Mouse (Mus musculus) ES-E14 (cell line): ENCODE measurements at regions not wholly inside any gene's neighbourhood (a gene's known extent, or its start where the extent isn't known, plus 50 kb on each side); places are given as distances from the start of the nearest gene placed in this dataset.

Experiments used
- DNase-seq: peaks from one replicate; pipeline ENCODE4 v3.0.0-alpha.2; 2013; ENCODE audit warnings: low read depth, low spot score
- H3K27ac ChIP-seq: 2 replicates; pipeline ENCODE4 v1.5.1; 2012; ENCODE audit warnings: low read depth, mild to moderate bottlenecking, low read length, moderate library complexity, mixed read lengths; ENCODE audit not compliant: poor library complexity, insufficient read depth, severe bottlenecking
- H3K36me3 ChIP-seq: 2 replicates; pipeline ENCODE4 v1.6.1; 2012; ENCODE audit warnings: mild to moderate bottlenecking, low read length, moderate library complexity, mixed read lengths; ENCODE audit not compliant: control insufficient read depth, poor library complexity, insufficient read depth, severe bottlenecking
- H3K4me1 ChIP-seq, 2 experiments: fragments of 150-350 bp in 1 of 2; sonication (generic) in 1 of 2; 2 replicates each; pipeline ENCODE4 v1.6.1; 2012; ENCODE audit warnings: low read length in 2 of 2, mild to moderate bottlenecking in 1 of 2, mixed read lengths in 1 of 2; ENCODE audit not compliant: control insufficient read depth in 2 of 2, insufficient read depth in 2 of 2, poor library complexity in 1 of 2
- H3K4me3 ChIP-seq, 2 experiments: fragments of 150-350 bp in 1 of 2; sonication (generic) in 1 of 2; 2 replicates each; pipeline ENCODE4 v1.5.1; 2012; ENCODE audit warnings: low read length in 2 of 2, low read depth in 1 of 2, mild to moderate bottlenecking in 1 of 2, mixed read lengths in 1 of 2; ENCODE audit not compliant: insufficient read depth in 1 of 2, poor library complexity in 1 of 2, severe bottlenecking in 1 of 2
- H3K9ac ChIP-seq: 2 replicates; pipeline ENCODE4 v1.6.1; 2012; ENCODE audit warnings: low read depth, mild to moderate bottlenecking, low read length, mixed read lengths; ENCODE audit not compliant: poor library complexity, insufficient read depth, severe bottlenecking
- H3K9me3 ChIP-seq: fragments of 150-350 bp; sonication (generic); 2 replicates; pipeline ENCODE4 v1.6.1; 2012; ENCODE audit warnings: low read depth, mild to moderate bottlenecking, low read length; ENCODE audit not compliant: control insufficient read depth, insufficient read depth
- CHD2 ChIP-seq: IDR thresholded peaks from 2 replicates; pipeline ENCODE4 v1.6.1; 2014; ENCODE audit warnings: mild to moderate bottlenecking, low read depth, low read length, inconsistent platforms
- HCFC1 ChIP-seq: IDR thresholded peaks from 2 replicates; pipeline ENCODE4 v1.6.1; 2012; ENCODE audit warnings: low read length, inconsistent platforms, borderline replicate concordance; ENCODE audit not compliant: insufficient read depth
- MAFK ChIP-seq: IDR thresholded peaks from 2 replicates; pipeline ENCODE4 v1.6.1; 2014; ENCODE audit warnings: mild to moderate bottlenecking, low read depth, low read length, inconsistent platforms; ENCODE audit not compliant: insufficient read depth
- ZC3H11A ChIP-seq: IDR thresholded peaks from 2 replicates; pipeline ENCODE4 v1.6.1; 2012; ENCODE audit warnings: low read depth, mild to moderate bottlenecking, inconsistent platforms, low read length, borderline replicate concordance
- ZNF384 ChIP-seq: IDR thresholded peaks from 2 replicates; pipeline ENCODE4 v1.6.1; 2012; ENCODE audit warnings: low read depth, low read length, inconsistent platforms
- in situ Hi-C, 2 experiments: fragments of 600-800 bp; cut with MboI; formaldehyde crosslinking; loops; one replicate each; pipeline ENCODE4 v1.15.1; 2025; ENCODE audit warnings: low sequenced_read_pairs in 2 of 2, inconsistent platforms in 1 of 2; ENCODE audit not compliant: unreplicated experiment in 2 of 2

DNA sequence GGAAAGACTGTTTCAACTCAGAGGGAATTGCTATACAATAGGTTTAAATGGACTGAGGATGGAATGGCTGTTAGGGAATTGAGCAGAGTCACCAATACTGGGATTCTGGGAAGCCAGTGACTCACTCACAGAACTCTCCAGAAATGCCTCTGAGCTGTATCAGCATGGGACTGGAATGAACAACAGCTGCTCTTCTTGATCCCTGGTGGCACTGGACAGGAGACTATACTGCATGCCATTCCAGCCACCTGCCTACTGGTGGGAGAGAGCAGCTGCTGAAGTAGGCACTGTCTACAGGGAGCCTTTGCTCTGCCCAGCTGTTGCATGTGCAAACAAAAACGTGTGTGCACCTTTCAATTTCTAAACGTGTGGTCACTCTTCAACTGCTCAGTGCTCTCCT is 329.2 kb downstream of the Gadd45g start:
- no peaks in the 10 kb centered on the region for H3K9me3 ChIP-seq
- in situ Hi-C loops: no loop called here
- no peak for DNase-seq
- H3K4me1 ChIP-seq: no peaks in the 10 kb centered on the region
- no peaks in the 10 kb centered on the region for H3K36me3 ChIP-seq
- H3K27ac ChIP-seq: no peak overlapping the region
- TF ChIP-seq ZNF384 (no peak), HCFC1 (no peak), MAFK (no peak), ZC3H11A (no peak)
- no peak overlapping the region for H3K4me3 ChIP-seq
- H3K9ac ChIP-seq: no peak overlapping the region

DNA sequence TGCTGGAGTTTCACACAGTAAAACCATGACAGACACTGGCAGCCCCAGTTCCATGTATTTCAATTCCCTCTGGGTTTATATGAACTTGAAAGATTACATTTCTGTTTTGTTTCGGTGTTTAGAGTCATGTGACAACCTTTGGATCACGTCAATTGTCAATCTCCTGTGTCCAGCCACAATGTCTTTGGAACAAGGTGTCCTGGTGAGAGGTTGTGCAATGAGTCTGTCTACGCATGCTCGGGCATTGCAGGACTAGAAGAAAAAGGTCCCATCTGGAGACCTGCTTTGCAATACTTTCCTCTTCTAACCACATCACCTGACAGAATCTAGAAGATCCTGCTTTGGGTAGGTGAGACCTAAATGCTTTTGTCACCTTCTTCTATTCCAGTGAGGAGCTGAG is 333.5 kb downstream of the Gadd45g start:
- no peak overlapping the region for H3K4me3 ChIP-seq
- H3K36me3 ChIP-seq: no peaks in the 10 kb centered on the region
- in situ Hi-C loops: no loop called here
- TF ChIP-seq ZC3H11A (no peak), CHD2 (no peak), HCFC1 (no peak), ZNF384 (no peak), MAFK (no peak)
- H3K9me3 ChIP-seq: no peaks in the 10 kb centered on the region
- H3K27ac ChIP-seq: no peak overlapping the region
- H3K9ac ChIP-seq: no peak overlapping the region
- DNase-seq: no peak
- H3K4me1 ChIP-seq: no peaks in the 10 kb centered on the region

GRCm38 (mm10) chr13:52183635-52184034 is 337.2 kb downstream of the Gadd45g start:
- in situ Hi-C loops: no loop called here
- TF ChIP-seq ZC3H11A (no peak), ZNF384 (no peak), HCFC1 (no peak), CHD2 (no peak), MAFK (no peak)
- no peak overlapping the region for H3K9ac ChIP-seq
- no peak for DNase-seq
- H3K27ac ChIP-seq: no peak overlapping the region
- no peaks in the 10 kb centered on the region for H3K9me3 ChIP-seq
- H3K4me3 ChIP-seq: no peak overlapping the region
- no peaks in the 10 kb centered on the region for H3K36me3 ChIP-seq
- no peaks in the 10 kb centered on the region for H3K4me1 ChIP-seq

DNA sequence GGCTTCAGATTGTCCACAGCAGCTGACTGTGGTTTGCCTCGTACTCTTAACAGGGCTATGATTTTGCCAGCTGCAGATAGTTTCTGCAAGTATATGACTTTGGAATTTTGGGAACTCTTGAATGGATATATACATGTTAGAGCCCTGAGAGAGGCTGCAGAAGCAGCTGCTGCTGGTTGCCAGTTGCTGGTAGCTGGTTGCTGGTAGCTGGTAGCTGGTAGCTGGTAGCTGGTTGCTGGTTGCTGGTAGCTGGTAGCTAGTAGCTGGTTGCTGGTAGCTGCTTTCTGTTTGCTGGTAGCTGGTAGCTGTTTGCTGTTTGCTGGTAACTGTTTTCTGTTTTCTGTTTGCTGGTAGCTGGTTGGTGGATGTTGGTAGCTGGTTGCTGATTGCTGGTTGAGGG is 339.1 kb downstream of the Gadd45g start:
- no peak for TF ChIP-seq ZNF384
- TF ChIP-seq HCFC1: no peak
- TF ChIP-seq CHD2: no peak
- TF ChIP-seq MAFK: no peak
- TF ChIP-seq ZC3H11A: no peak
- H3K4me3 ChIP-seq: no peak overlapping the region
- in situ Hi-C loops: no loop called here
- no peak overlapping the region for H3K9ac ChIP-seq
- no peak overlapping the region for H3K27ac ChIP-seq
- peaks cover 2 to 8% of the 10 kb centered on the region in 2 experiments; a peak in 3 of 4 replicates for H3K4me1 ChIP-seq
- no peak for DNase-seq
- H3K36me3 ChIP-seq: no peaks in the 10 kb centered on the region
- H3K9me3 ChIP-seq: no peaks in the 10 kb centered on the region
